Mouse (Mus musculus): ENCODE results near the gene Pou3f3.

DNA sequence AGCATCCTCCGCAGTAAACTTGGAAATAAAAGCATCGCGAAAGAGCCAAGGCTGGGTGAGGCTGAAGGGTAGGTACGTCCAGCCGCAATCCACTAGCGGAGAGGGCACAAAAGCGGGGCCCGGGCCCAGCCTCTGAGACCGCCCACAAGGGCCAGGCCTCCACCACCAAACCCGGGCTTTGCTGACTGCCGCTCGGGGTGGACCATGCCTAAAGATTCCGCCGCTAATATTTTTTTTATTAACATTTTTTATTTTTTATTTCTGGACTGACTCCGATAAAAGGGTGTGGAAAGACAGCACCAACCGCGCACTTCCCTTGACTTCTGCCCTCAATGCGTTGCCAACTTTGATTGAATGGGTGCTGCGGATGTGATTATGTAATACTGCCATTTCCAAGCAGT lies 3.9 kb downstream of the Pou3f3 start:
- TF ChIP-seq GATA1 (IDR thresholded peaks at IDR 0.05; ENCODE audit: borderline replicate concordance, low read length): no peak
- no peak for TF ChIP-seq FLI1 (IDR thresholded peaks at IDR 0.05; ENCODE audit: low read length)

All from megakaryocyte, embryonic 14.5 days (primary cell).